Mouse (Mus musculus) lung, postnatal 0 days (tissue): ENCODE results near the gene Schip1.

Experiments used
- CTCF ChIP-seq: IDR thresholded peaks from 2 replicates; pipeline ENCODE4 v1.5.1; 2016; ENCODE audit warnings: antibody characterized with exemption, mild to moderate bottlenecking
- EP300 ChIP-seq: IDR thresholded peaks from 2 replicates; pipeline ENCODE4 v1.6.1; 2016; ENCODE audit warnings: antibody characterized with exemption, mild to moderate bottlenecking, control low read depth

GRCm38 (mm10) chr3:68121338-68121737 is 56.7 kb downstream of the Schip1 start:
- TF ChIP-seq CTCF, result no peak
- no peak for TF ChIP-seq EP300
